Mouse (Mus musculus) activated CD4-positive, CD25-positive, alpha-beta regulatory T cell (primary cell): ENCODE data around the gene Capg. TPM values are rescaled to one million over a fixed set of nuclear protein-coding genes. Genes with fewer than 3 reads are reported as not detected.

Source experiments
- polyA plus RNA-seq, 2 experiments: library from polyadenylated mRNA; unstranded; fragments of 100-300 nt; shearing (Covaris generic); gene quantifications; one replicate each; pipeline ENCODE4 v1.2.1; 2017

The Capg gene
- 1,000 to 10,000 TPM in 1 of 2 experiments, 100 to 1,000 TPM in 1; 341 to 1,155 TPM for polyA plus RNA-seq

DNA sequence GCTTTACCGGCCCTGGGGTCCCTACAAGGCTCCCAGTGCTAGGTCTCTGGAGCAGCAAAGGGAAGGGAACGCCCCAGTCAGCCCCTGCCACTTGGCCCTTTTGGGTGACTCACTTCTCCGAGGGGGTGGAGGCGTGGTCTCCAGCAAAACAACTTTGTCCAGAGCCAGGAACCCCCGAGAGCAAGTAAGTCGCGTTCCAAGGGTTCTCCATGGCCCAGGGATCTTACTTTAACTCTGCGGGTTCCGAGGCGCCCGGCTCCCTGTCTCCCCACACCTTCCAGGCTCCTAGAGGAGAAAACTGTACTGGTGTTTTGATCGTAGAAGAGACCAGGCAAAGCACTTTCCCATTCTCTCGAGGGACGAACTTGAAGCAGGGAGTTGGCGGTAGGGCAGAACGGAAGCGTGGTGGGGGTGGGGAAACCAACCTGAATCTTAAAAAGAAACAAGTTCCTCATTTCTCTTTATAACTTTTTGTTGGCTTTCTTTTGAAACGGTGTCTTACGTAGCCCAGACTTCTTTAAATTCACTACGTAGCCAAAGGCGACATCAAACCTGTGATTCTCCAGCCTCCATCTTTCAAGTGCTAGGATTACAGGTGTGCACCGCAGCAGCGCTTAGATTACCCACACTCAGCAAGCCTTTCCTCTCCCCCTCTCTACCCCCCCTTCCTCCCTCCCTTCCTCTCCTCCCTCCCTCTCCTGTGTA is at the start of gene Capg:
Gene Capg, plus strand, starts transcription at position 109 of the 705 bp plus-strand sequence.

DNA sequence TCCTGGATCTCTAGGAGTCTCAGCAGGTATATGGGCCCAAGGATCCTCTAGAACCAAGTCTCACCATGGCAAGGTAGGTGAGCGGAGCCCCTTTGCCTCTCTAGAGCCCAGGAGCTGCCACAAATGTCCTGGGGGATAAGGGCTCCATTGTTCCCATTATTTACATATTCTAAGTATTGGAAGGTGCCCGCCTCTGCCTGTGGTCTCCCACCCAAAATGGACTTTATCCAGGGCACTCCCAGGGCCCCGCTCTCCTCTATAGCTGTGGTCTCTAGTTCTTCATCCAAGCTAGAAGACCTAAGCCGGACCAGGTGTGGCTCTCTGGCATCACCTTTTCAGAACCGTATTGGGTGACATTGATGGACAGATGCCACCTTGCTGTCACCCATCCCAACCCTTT is 22.6 kb upstream of the Capg start, which contains the start of gene Sh2d6:
Gene Sh2d6, minus strand, starts transcription at position 101 of the 400 bp plus-strand sequence.

DNA sequence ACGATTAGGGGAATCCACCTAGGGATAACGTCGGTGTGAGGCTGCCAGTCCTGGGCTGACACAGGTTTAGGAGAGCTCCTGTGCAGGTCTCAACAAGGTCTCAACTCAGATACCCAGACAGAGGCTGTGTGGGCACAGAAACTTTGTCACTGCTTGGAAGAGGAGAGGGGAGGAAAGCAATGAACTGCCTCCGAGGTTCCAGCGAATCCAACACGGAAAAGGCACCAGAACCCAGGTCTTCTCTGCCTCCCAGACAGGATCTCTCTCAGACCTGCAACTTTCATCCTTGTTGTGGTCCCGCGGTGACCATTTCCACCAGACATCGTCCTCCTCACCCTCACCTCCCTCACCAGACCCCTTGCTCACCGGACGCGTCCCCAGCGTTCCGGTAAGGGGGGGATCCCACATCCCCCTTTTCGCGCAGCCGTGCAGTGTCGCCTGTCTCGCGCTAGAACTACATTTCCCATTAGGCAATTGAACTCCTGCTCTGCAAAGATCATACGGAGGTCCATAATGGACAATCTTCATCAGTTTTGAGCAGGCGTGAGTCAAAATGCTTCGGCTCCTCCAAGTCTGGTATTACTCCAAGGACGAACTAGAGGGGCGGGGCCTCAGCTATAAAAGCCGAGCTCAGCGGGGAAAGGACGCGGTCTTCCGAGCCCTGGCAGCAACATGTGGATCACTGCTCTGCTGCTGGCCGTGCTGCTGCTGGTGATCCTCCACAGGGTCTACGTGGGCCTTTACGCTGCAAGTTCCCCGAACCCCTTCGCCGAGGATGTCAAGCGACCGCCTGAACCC is 54.0 kb downstream of the Capg start, which contains the start of the genes Elmod3 and Retsat:
Gene Elmod3, minus strand, starts transcription at position 458 of the 798 bp plus-strand sequence.
Gene Retsat, plus strand, starts transcription at position 520 of the 798 bp plus-strand sequence.

Other genes starting within 250 kb of the Capg start
- not detected for gene Sftpb, start 239.8 kb upstream of the Capg start, polyA plus RNA-seq
- 10 to 100 TPM; 40.0 to 40.9 TPM for gene Usp39, start 199.2 kb upstream of the Capg start, polyA plus RNA-seq
- gene 0610030E20Rik, start 197.1 kb upstream of the Capg start, polyA plus RNA-seq: 10 to 100 TPM; 41.5 to 48.8 TPM
- 1 to 10 TPM in 1 of 2 experiments, under 1 TPM in 1; 0.14 to 1.0 TPM for gene Tmem150a, start 188.9 kb upstream of the Capg start, polyA plus RNA-seq
- gene Rnf181, start 177.4 kb upstream of the Capg start, polyA plus RNA-seq: 100 to 1,000 TPM; 133 to 139 TPM
- gene Vamp5, start 163.9 kb upstream of the Capg start, polyA plus RNA-seq: 10 to 100 TPM; 30.4 to 79.8 TPM
- 100 to 1,000 TPM; 258 to 387 TPM for gene Vamp8, start 153.7 kb upstream of the Capg start, polyA plus RNA-seq
- 10 to 100 TPM in 1 of 2 experiments, 1 to 10 TPM in 1; 8.2 to 11.6 TPM for gene Ggcx, start 130.1 kb upstream of the Capg start, polyA plus RNA-seq
- 100 to 1,000 TPM; 232 to 345 TPM for gene Mat2a, start 104.8 kb upstream of the Capg start, polyA plus RNA-seq
- not detected for gene Sh2d6, start 22.7 kb upstream of the Capg start, polyA plus RNA-seq
- 10 to 100 TPM; 14.1 to 22.7 TPM for gene Elmod3, start 54.0 kb downstream of the Capg start, polyA plus RNA-seq
- gene Retsat, start 54.1 kb downstream of the Capg start, polyA plus RNA-seq: 1 to 10 TPM; 2.5 to 8.3 TPM
- 10 to 100 TPM; 92.4 to 95.9 TPM for gene Tgoln1, start 72.6 kb downstream of the Capg start, polyA plus RNA-seq
- 10 to 100 TPM in 1 of 2 experiments, 1 to 10 TPM in 1; 2.0 to 10.7 TPM for gene Tcf7l1, start 244.9 kb downstream of the Capg start, polyA plus RNA-seq